ENCODE assay signal across 8 mouse cellular contexts in genomic region chr13:98924897-98925485, GRCm38 (mm10). TPM values are rescaled to one million over a fixed set of nuclear protein-coding genes. Genes with fewer than 3 reads are reported as not detected.
DNase-seq lines count a peak whose midpoint lies in the region; ATAC-seq and TF ChIP-seq lines count a peak whose summit lies in the region.

No protein-coding gene starts in this region.

- H3K36me3 ChIP-seq in kidney, embryonic 15.5 days, result peaks cover 17% of the 10 kb centered on the region
- no peaks in the 10 kb centered on the region for H3K36me3 ChIP-seq in hindbrain, embryonic 14.5 days (replicated peaks; ENCODE audit: control insufficient read depth, insufficient read depth)
- peaks cover 17% of the 10 kb centered on the region for H3K36me3 ChIP-seq in midbrain, embryonic 13.5 days

- no peaks in the 10 kb centered on the region for H3K9me3 ChIP-seq in kidney, embryonic 15.5 days (replicated peaks)
- H3K9me3 ChIP-seq in hindbrain, embryonic 14.5 days (ENCODE audit: control insufficient read depth, low read length), result no peaks in the 10 kb centered on the region
- no peaks in the 10 kb centered on the region for H3K9me3 ChIP-seq in midbrain, embryonic 13.5 days

- peak overlapping the region; percentile 79 for H3K4me2 ChIP-seq in kidney, embryonic 15.5 days
- peak overlapping the region; percentile 85 for H3K4me2 ChIP-seq in hindbrain, embryonic 14.5 days (replicated peaks)
- peak overlapping the region; percentile 82 for H3K4me2 ChIP-seq in midbrain, embryonic 13.5 days (replicated peaks)

- ATAC-seq in kidney, embryonic 15.5 days (replicated peaks; ENCODE audit: low FRiP score), result no peak
- no peak for ATAC-seq in hindbrain, embryonic 14.5 days (ENCODE audit: low FRiP score)
- no peak for ATAC-seq in midbrain, embryonic 13.5 days

- WGBS in kidney, embryonic 15.5 days, result 8% methylated on average over 11 of the region's 11 CpGs
- 12% methylated on average over 11 of the region's 11 CpGs for WGBS in hindbrain, embryonic 14.5 days
- WGBS in midbrain, embryonic 13.5 days, result 17% methylated on average over 11 of the region's 11 CpGs

- peak overlapping the region; percentile 99 for H3K9ac ChIP-seq in kidney, embryonic 15.5 days
- peak overlapping the region; percentile 100 for H3K9ac ChIP-seq in hindbrain, embryonic 14.5 days
- peak overlapping the region; percentile 100 for H3K9ac ChIP-seq in midbrain, embryonic 13.5 days (replicated peaks)

- TF ChIP-seq POLR2A in cortical plate, adult 2 months (IDR thresholded peaks at IDR 0.05; ENCODE audit: extremely low read depth, insufficient read depth, low read length), result no peak

- peaks cover 17% of the 10 kb centered on the region for H3K4me1 ChIP-seq in kidney, embryonic 15.5 days
- H3K4me1 ChIP-seq in cortical plate, adult 2 months (ENCODE audit: control insufficient read depth, insufficient read depth, low read length), result peaks cover 15% of the 10 kb centered on the region
- H3K4me1 ChIP-seq in hindbrain, embryonic 14.5 days (replicated peaks; ENCODE audit: control insufficient read depth, insufficient read depth, low read length), result peaks cover 25% of the 10 kb centered on the region
- peaks cover 45% of the 10 kb centered on the region for H3K4me1 ChIP-seq in midbrain, embryonic 13.5 days (replicated peaks)

- no peak for DNase-seq in kidney, adult 8-10 months
- no peak for DNase-seq in hindbrain, embryonic 14.5 days (ENCODE audit: low spot score)
- no peak for DNase-seq in layer of hippocampus, adult 8-10 months (ENCODE audit: low spot score in 2 of 2)
- no peak for DNase-seq in thymus, postnatal 10 days (ENCODE audit: low spot score in 2 of 2)
- no peak for DNase-seq in left cerebral cortex, adult 9 months (ENCODE audit: low spot score in 2 of 2)

- peak overlapping the region; percentile 90 for H3K4me3 ChIP-seq in kidney, embryonic 15.5 days (replicated peaks)
- peak overlapping the region; percentile 99 for H3K4me3 ChIP-seq in cortical plate, adult 2 months (ENCODE audit: insufficient read depth, low read length)
- H3K4me3 ChIP-seq in hindbrain, embryonic 14.5 days (replicated peaks; ENCODE audit: low read length), result peak overlapping the region; percentile 98
- H3K4me3 ChIP-seq in midbrain, embryonic 13.5 days (replicated peaks), result peak overlapping the region; percentile 97

- H3K27me3 ChIP-seq in kidney, embryonic 15.5 days, result no peaks in the 10 kb centered on the region
- H3K27me3 ChIP-seq in hindbrain, embryonic 14.5 days (ENCODE audit: control insufficient read depth, insufficient read depth, low read length), result no peaks in the 10 kb centered on the region
- H3K27me3 ChIP-seq in midbrain, embryonic 13.5 days, result no peaks in the 10 kb centered on the region

- peak overlapping the region; percentile 96 for H3K27ac ChIP-seq in kidney, embryonic 15.5 days
- H3K27ac ChIP-seq in cortical plate, adult 2 months (ENCODE audit: insufficient read depth, low read length), result peak overlapping the region; percentile 100
- peak overlapping the region; percentile 99 for H3K27ac ChIP-seq in hindbrain, embryonic 14.5 days
- H3K27ac ChIP-seq in midbrain, embryonic 13.5 days, result peak overlapping the region; percentile 99

- TF ChIP-seq CTCF in cortical plate, adult 2 months (IDR thresholded peaks at IDR 0.05; ENCODE audit: extremely low read depth, insufficient read depth, low read length), result no peak

RNA-seq across cellular contexts. Expression of gene Tnpo1, which starts 1.2 kb away (rescaled TPM):
- 69.0 and 77.0 TPM in 2 replicates for polyA plus RNA-seq in kidney, embryonic 15.5 days (2015; fragmentation: Nextera tagmentation; extraction: Ambion mirVana)
- polyA plus RNA-seq in cortical plate, adult 2 months (2012; rRNA removed), result 24.9 and 25.1 TPM in 2 replicates
- 47.9 and 50.0 TPM in 2 replicates for polyA plus RNA-seq in hindbrain, embryonic 14.5 days (2014; fragmentation: Nextera tagmentation; extraction: Ambion mirVana)
- polyA plus RNA-seq in midbrain, embryonic 13.5 days (2015; fragmentation: Nextera tagmentation; extraction: Ambion mirVana), result 70.3 and 71.4 TPM in 2 replicates
- total RNA-seq in layer of hippocampus, adult 8-10 months (2022), result 10 to 100 TPM; 62.4 to 73.5 (median 71.6) TPM

RNA-seq across cellular contexts. Expression of gene 1700024P04Rik, which starts 59.4 kb away (rescaled TPM):
- polyA plus RNA-seq in kidney, embryonic 15.5 days (2015; fragmentation: Nextera tagmentation; extraction: Ambion mirVana), result not detected in 2 replicates
- polyA plus RNA-seq in cortical plate, adult 2 months (2012; rRNA removed), result not detected in 2 replicates
- polyA plus RNA-seq in hindbrain, embryonic 14.5 days (2014; fragmentation: Nextera tagmentation; extraction: Ambion mirVana), result not detected in 2 replicates
- not detected in 2 replicates for polyA plus RNA-seq in midbrain, embryonic 13.5 days (2015; fragmentation: Nextera tagmentation; extraction: Ambion mirVana)
- total RNA-seq in layer of hippocampus, adult 8-10 months (2022), result not detected
